Mouse (Mus musculus) thymus, postnatal 36 days (tissue): ENCODE data around the gene Calhm6.

Experiments used
- DNase-seq, 2 experiments: peaks; one replicate each; pipeline ENCODE4 v3.0.0; 2022; ENCODE audit warnings: mixed read lengths in 2 of 2

Gene Calhm6

GRCm38 (mm10) chr10:34095964-34096363 is 31.8 kb downstream of the Calhm6 start:
- DNase-seq: no peak

GRCm38 (mm10) chr10:34095147-34095546 is 32.6 kb downstream of the Calhm6 start:
- no peak for DNase-seq

- no peak for DNase-seq
These were observed 35.9 kb downstream of the Calhm6 start for GRCm38 (mm10) chr10:34091888-34092287.

- no peak for DNase-seq
These were observed 37.3 kb downstream of the Calhm6 start for GRCm38 (mm10) chr10:34090481-34090880.

- no peak for DNase-seq
These were observed 38.3 kb downstream of the Calhm6 start for GRCm38 (mm10) chr10:34089517-34089916.

GRCm38 (mm10) chr10:34088515-34088914 is 39.3 kb downstream of the Calhm6 start:
- no peak for DNase-seq

GRCm38 (mm10) chr10:34086514-34086913 is 41.3 kb downstream of the Calhm6 start:
- DNase-seq: no peak
